Mouse (Mus musculus): ENCODE measurements at regions not wholly inside any gene's neighbourhood (a gene's known extent, or its start where the extent isn't known, plus 50 kb on each side); places are given as distances from the start of the nearest gene placed in this dataset.

- no peak for TF ChIP-seq POLR2A (IDR thresholded peaks at IDR 0.05; ENCODE audit: borderline replicate concordance, low read depth, low read length)
- no peak for TF ChIP-seq CTCF (IDR thresholded peaks at IDR 0.05; ENCODE audit: low read depth, low read length)
Measured at GRCm38 (mm10) chr17:51304964-51305363, 125.8 kb upstream of the Tbc1d5 start.

All from bone marrow macrophage, adult 2 months (primary cell).